Mouse (Mus musculus) E14TG2a.4 (cell line): Measurements from ENCODE around the gene Tyro3.

Experiments used
- H3K27me3 ChIP-seq: 2 replicates; pipeline ENCODE4 v1.6.1; 2014; ENCODE audit warnings: low read length, control low read depth; ENCODE audit not compliant: insufficient read depth
- H3K36me3 ChIP-seq: 2 replicates; pipeline ENCODE4 v1.6.1; 2014; ENCODE audit warnings: low read length, control low read depth; ENCODE audit not compliant: insufficient read depth
- H3K4me1 ChIP-seq: replicated peaks from 2 replicates; pipeline ENCODE4 v1.6.1; 2014; ENCODE audit warnings: low read depth, low read length, control low read depth
- H3K4me3 ChIP-seq: replicated peaks from 2 replicates; pipeline ENCODE4 v1.5.1; 2014; ENCODE audit warnings: mild to moderate bottlenecking, low read length
- H3K9me3 ChIP-seq: 2 replicates; pipeline ENCODE4 v1.6.1; 2014; ENCODE audit warnings: low read length, control low read depth
- CTCF ChIP-seq: conservative IDR thresholded peaks from 2 replicates; pipeline ENCODE4 v1.5.1; 2014; ENCODE audit warnings: low read length
- NANOG ChIP-seq: IDR thresholded peaks from 2 replicates; pipeline ENCODE4 v1.6.1; 2014; ENCODE audit warnings: borderline replicate concordance, low read length, mixed read lengths
- POU5F1 ChIP-seq: IDR thresholded peaks from 2 replicates; pipeline ENCODE4 v1.6.1; 2014; ENCODE audit warnings: low read length, borderline replicate concordance

Gene Tyro3

GRCm38 (mm10) chr2:119811490-119812146 lies 14.1 kb downstream of the Tyro3 start:
- TF ChIP-seq CTCF (no peak), NANOG (no peak), POU5F1 (no peak)
- Histone ChIP-seq H3K4me3 (no peak overlapping the region), H3K36me3 (peaks cover 99% of the 10 kb centered on the region), H3K9me3 (no peaks in the 10 kb centered on the region), H3K4me1 (peaks cover 86% of the 10 kb centered on the region), H3K27me3 (no peaks in the 10 kb centered on the region)

GRCm38 (mm10) chr2:119814376-119814933 lies 16.9 kb downstream of the Tyro3 start:
- Histone ChIP-seq H3K4me3 (no peak overlapping the region), H3K4me1 (peaks cover 83% of the 10 kb centered on the region), H3K27me3 (no peaks in the 10 kb centered on the region), H3K36me3 (peaks cover 84% of the 10 kb centered on the region), H3K9me3 (no peaks in the 10 kb centered on the region)
- no peak for TF ChIP-seq POU5F1
- TF ChIP-seq CTCF: no peak
- TF ChIP-seq NANOG: no peak

- TF ChIP-seq NANOG (no peak), POU5F1 (no peak), CTCF (no peak)
- peaks cover 71% of the 10 kb centered on the region for H3K4me1 ChIP-seq
- no peak overlapping the region for H3K4me3 ChIP-seq
- H3K9me3 ChIP-seq: no peaks in the 10 kb centered on the region
- no peaks in the 10 kb centered on the region for H3K27me3 ChIP-seq
- peaks cover 63% of the 10 kb centered on the region for H3K36me3 ChIP-seq
Measured at GRCm38 (mm10) chr2:119816611-119817010, 19.1 kb downstream of the Tyro3 start.

GRCm38 (mm10) chr2:119817047-119817446 lies 19.5 kb downstream of the Tyro3 start:
- Histone ChIP-seq H3K27me3 (no peaks in the 10 kb centered on the region), H3K36me3 (peaks cover 58% of the 10 kb centered on the region), H3K9me3 (no peaks in the 10 kb centered on the region), H3K4me3 (no peak overlapping the region), H3K4me1 (peaks cover 66% of the 10 kb centered on the region)
- TF ChIP-seq CTCF (no peak), POU5F1 (no peak), NANOG (no peak)

GRCm38 (mm10) chr2:119818668-119819272 lies 21.2 kb downstream of the Tyro3 start:
- no peak overlapping the region for H3K4me3 ChIP-seq
- peaks cover 51% of the 10 kb centered on the region for H3K4me1 ChIP-seq
- no peak for TF ChIP-seq POU5F1
- TF ChIP-seq NANOG: no peak
- no peak for TF ChIP-seq CTCF

GRCm38 (mm10) chr2:119821136-119821535 lies 23.6 kb downstream of the Tyro3 start:
- Histone ChIP-seq H3K27me3 (no peaks in the 10 kb centered on the region), H3K4me1 (peaks cover 33% of the 10 kb centered on the region), H3K36me3 (peaks cover 18% of the 10 kb centered on the region), H3K9me3 (no peaks in the 10 kb centered on the region), H3K4me3 (no peak overlapping the region)
- no peak for TF ChIP-seq CTCF

More at GRCm38 (mm10) chr2:119818668-119819272, 21.2 kb downstream of the Tyro3 start:
- no peaks in the 10 kb centered on the region for H3K9me3 ChIP-seq
- no peaks in the 10 kb centered on the region for H3K27me3 ChIP-seq
- H3K36me3 ChIP-seq: peaks cover 41% of the 10 kb centered on the region

GRCm38 (mm10) chr2:119830579-119830978 lies 33.0 kb downstream of the Tyro3 start:
- TF ChIP-seq CTCF (no peak), NANOG (no peak), POU5F1 (no peak)
- H3K9me3 ChIP-seq: no peaks in the 10 kb centered on the region
- H3K4me3 ChIP-seq: no peak overlapping the region
- H3K27me3 ChIP-seq: no peaks in the 10 kb centered on the region
- no peaks in the 10 kb centered on the region for H3K36me3 ChIP-seq
- peaks cover 14% of the 10 kb centered on the region for H3K4me1 ChIP-seq

- H3K9me3 ChIP-seq: no peaks in the 10 kb centered on the region
- no peak overlapping the region for H3K4me3 ChIP-seq
- TF ChIP-seq POU5F1: no peak
- no peak for TF ChIP-seq NANOG
- TF ChIP-seq CTCF: no peak
- no peaks in the 10 kb centered on the region for H3K36me3 ChIP-seq
- H3K4me1 ChIP-seq: peaks cover 7% of the 10 kb centered on the region
- H3K27me3 ChIP-seq: 0 out of 2 replicates have a peak, but pooled peaks cover 2% of the 10 kb centered on the region
Measured at GRCm38 (mm10) chr2:119834231-119834630, 36.7 kb downstream of the Tyro3 start.

GRCm38 (mm10) chr2:119837616-119838015 lies 40.1 kb downstream of the Tyro3 start:
- Histone ChIP-seq H3K9me3 (no peaks in the 10 kb centered on the region), H3K4me1 (peaks cover 20% of the 10 kb centered on the region), H3K36me3 (no peaks in the 10 kb centered on the region), H3K27me3 (0 out of 2 replicates have a peak, but pooled peaks cover 2% of the 10 kb centered on the region), H3K4me3 (no peak overlapping the region)
- TF ChIP-seq NANOG (no peak), POU5F1 (no peak), CTCF (no peak)
